Mouse (Mus musculus): ENCODE results near the gene Adgrg7. TPM values are rescaled to one million over a fixed set of nuclear protein-coding genes. Genes with fewer than 3 reads are reported as not detected.

Adgrg7 gene
- polyA plus RNA-seq, 1 experiment from 2014 or later = not detected

DNA sequence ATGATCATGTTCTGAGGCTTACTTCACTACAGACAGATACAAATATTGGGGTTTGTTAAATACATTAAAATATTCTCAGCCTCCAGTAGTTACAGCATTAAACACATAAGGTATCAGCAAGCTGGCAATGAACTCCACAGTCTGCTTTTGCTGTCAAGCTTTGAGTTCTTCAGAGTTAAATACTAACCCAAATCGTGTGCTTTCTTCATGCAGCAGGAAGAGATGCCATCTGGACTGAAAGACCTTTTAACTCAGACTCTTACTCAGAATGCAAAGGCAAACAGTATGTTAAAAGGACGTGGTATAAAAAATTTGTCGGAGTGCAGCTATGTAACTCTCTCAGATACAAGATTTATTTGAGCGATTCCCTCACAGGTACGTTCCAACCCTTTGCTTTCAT, 108.9 kb downstream of the Adgrg7 start:
- Histone ChIP-seq H3K27me3 (ENCODE audit: control insufficient read depth, insufficient read depth, low read length) (no peaks in the 10 kb centered on the region), H3K4me2 (ENCODE audit: low read depth) (no peak overlapping the region), H3K9ac (ENCODE audit: low read length) (no peak overlapping the region), H3K4me1 (ENCODE audit: control insufficient read depth, insufficient read depth, low read length) (no peaks in the 10 kb centered on the region), H3K9me3 (ENCODE audit: control insufficient read depth, low read length) (no peaks in the 10 kb centered on the region), H3K4me3 (ENCODE audit: low read depth, low read length) (no peak overlapping the region), H3K27ac (ENCODE audit: low read depth, low read length) (no peak overlapping the region), H3K36me3 (ENCODE audit: control insufficient read depth, insufficient read depth, low read length) (no peaks in the 10 kb centered on the region)
- 92% methylated on average over 5 of the region's 5 CpGs for WGBS
- DNase-seq (ENCODE audit: low spot score) (no peak), ATAC-seq (ENCODE audit: insufficient read depth, low FRiP score, low TSS enrichment) (no peak)

DNA sequence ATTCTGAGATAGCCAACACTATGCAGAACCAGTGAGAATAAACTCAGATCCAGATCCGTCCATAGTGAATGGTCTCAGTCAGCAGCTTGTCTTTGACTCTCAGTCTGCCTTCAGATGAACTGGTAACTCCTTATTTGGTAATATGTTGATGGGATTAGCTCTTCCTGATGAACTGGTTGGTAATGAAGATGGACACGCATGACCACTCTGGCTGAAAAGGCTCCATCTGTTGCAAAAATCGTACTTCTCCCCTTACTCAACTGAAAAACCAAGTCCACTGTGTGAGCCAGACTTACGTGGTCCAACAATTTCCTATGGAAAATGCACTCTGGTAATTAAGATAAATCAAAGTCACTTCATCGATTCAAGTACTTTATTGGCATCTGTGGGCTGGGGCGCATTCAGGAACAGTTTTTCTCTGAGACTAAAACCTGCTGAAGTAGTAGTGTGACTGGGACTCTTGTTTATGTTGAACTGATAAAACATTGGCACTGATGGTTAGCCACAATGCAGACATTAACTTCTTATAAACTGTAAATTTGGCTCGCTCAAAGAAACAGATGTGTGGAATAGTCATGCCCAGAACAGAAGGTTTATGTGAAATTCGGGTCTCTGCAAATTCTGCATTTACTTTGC, 114.5 kb downstream of the Adgrg7 start:
- Histone ChIP-seq H3K9ac (ENCODE audit: low read length) (no peak overlapping the region), H3K36me3 (ENCODE audit: control insufficient read depth, insufficient read depth, low read length) (no peaks in the 10 kb centered on the region), H3K27me3 (ENCODE audit: control insufficient read depth, insufficient read depth, low read length) (no peaks in the 10 kb centered on the region), H3K9me3 (ENCODE audit: control insufficient read depth, low read length) (no peaks in the 10 kb centered on the region), H3K27ac (ENCODE audit: low read depth, low read length) (no peak overlapping the region), H3K4me1 (ENCODE audit: control insufficient read depth, insufficient read depth, low read length) (no peaks in the 10 kb centered on the region), H3K4me3 (ENCODE audit: low read depth, low read length) (no peak overlapping the region), H3K4me2 (ENCODE audit: low read depth) (no peak overlapping the region)
- 82% methylated on average over 8 of the region's 8 CpGs for WGBS
- DNase-seq (ENCODE audit: low spot score) (no peak), ATAC-seq (ENCODE audit: insufficient read depth, low FRiP score, low TSS enrichment) (no peak)

DNA sequence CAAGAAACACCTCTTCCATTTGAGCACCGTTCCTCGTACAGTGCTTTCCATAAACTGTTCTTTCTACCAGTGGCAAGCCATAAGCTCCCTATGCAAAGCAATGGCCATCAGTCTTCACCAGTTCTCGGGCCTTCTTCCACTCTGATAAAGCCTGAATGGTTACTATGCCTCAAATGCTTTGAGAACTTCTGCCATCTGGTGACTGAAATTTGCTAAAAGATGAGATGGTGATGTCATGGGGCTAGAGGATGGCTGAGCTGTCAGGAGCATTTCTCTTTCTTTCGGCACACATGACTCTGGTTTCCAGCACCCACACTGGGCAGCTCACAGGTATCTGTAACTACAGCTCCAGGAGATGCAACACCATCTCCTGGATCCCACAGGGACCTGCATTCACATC, 118.5 kb downstream of the Adgrg7 start:
- ATAC-seq (ENCODE audit: insufficient read depth, low FRiP score, low TSS enrichment) (no peak), DNase-seq (ENCODE audit: low spot score) (no peak)
- no peaks in the 10 kb centered on the region for H3K36me3 ChIP-seq (ENCODE audit: control insufficient read depth, insufficient read depth, low read length)
- 84% methylated on average over 4 of the region's 4 CpGs for WGBS
- no peak overlapping the region for H3K9ac ChIP-seq (ENCODE audit: low read length)
- H3K4me1 ChIP-seq (ENCODE audit: control insufficient read depth, insufficient read depth, low read length) = no peaks in the 10 kb centered on the region
- no peaks in the 10 kb centered on the region for H3K27me3 ChIP-seq (ENCODE audit: control insufficient read depth, insufficient read depth, low read length)
- H3K4me2 ChIP-seq (ENCODE audit: low read depth) = no peak overlapping the region
- H3K9me3 ChIP-seq (ENCODE audit: control insufficient read depth, low read length) = no peaks in the 10 kb centered on the region
- no peak overlapping the region for H3K27ac ChIP-seq (ENCODE audit: low read depth, low read length)
- no peak overlapping the region for H3K4me3 ChIP-seq (ENCODE audit: low read depth, low read length)

Other genes starting within 250 kb of the Adgrg7 start
- gene Tfg, start 78.4 kb downstream of the Adgrg7 start, polyA plus RNA-seq (2014; fragmentation: Nextera tagmentation; extraction: Ambion mirVana) = 213 and 219 TPM in 2 replicates
- 9.6 and 12.7 TPM in 2 replicates for gene Tmem45a, start 90.3 kb upstream of the Adgrg7 start, polyA plus RNA-seq (2014; fragmentation: Nextera tagmentation; extraction: Ambion mirVana)
- gene Lnp1, start 132.2 kb upstream of the Adgrg7 start, polyA plus RNA-seq (2014; fragmentation: Nextera tagmentation; extraction: Ambion mirVana) = not detected in 2 replicates